ENCODE assay signal across 8 mouse cellular contexts in the genomic region with DNA sequence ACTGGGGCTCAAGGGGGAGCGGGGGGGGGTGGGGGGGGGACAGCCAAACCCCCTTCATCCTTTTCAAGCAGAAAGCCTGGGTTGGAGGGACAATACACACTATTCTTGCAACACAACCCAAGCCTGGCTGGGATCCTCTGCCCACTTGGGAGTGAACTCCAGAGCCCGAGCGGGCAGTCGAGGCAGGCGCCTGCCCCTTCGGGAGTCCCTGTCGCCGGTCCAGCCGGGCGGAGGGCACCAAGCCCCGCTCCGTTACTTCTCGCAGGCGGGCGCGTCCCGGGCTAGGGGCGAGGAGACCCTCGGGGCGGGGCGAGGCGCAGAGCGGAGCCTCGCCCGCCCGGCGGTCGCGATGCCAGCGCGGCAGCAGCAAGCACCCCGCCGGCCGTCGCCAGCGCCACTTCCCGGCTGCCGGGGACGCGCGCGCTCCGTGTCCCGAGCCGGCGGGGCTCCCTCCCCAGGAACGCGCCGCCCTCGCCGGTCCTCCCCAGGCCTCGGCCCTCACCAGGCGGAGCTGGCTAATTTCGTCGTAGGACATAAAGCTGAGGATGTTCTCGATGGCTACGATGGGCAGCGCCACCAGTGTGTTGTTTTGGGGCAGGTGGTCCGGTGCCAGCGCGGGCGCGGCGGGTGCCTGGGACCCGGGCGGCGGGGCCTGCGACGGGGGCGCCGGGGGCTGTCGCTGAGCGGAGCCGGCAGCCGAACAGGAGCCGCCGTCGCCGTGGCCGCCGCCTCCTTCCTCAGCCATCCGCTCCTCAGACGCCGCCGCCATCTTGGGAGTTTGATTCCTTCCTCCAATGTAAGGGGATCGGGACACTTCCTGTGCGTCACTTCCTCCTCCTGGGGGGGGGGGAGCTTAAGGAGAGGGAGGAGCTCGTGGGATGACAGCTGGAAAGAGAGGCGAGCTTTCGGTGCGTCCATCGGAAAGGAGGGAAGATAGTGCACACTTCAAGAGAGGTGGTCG. TPM values are rescaled to one million over a fixed set of nuclear protein-coding genes. Genes with fewer than 3 reads are reported as not detected.
DNase-seq lines count a peak whose midpoint lies in the region; ATAC-seq and TF ChIP-seq lines count a peak whose summit lies in the region.

TSS of gene Fbxo28 (minus strand) at position 809 of the 961 bp plus-strand sequence.

- TF ChIP-seq POLR2A in limb, embryonic 14.5 days (IDR thresholded peaks at IDR 0.05; ENCODE audit: borderline replicate concordance, extremely low read depth, insufficient read depth, insufficient read length) = peak; percentile 56; the same call in 1 of the 2 replicates

- no peak for TF ChIP-seq CTCF in midbrain, postnatal 0 days (IDR thresholded peaks at IDR 0.05)

- no peaks in the 10 kb centered on the region for H3K27me3 ChIP-seq in embryonic facial prominence, embryonic 14.5 days (replicated peaks; ENCODE audit: control insufficient read depth, insufficient read depth, low read length)
- H3K27me3 ChIP-seq in limb, embryonic 14.5 days (ENCODE audit: control insufficient read depth, insufficient read depth, low read length) = no peaks in the 10 kb centered on the region
- no peaks in the 10 kb centered on the region for H3K27me3 ChIP-seq in midbrain, postnatal 0 days (ENCODE audit: insufficient read depth, low read length)

- ATAC-seq in embryonic facial prominence, embryonic 14.5 days (ENCODE audit: low read depth) = peak; percentile 97
- ATAC-seq in limb, embryonic 14.5 days (ENCODE audit: low FRiP score, low read depth) = peak; percentile 97
- ATAC-seq in midbrain, postnatal 0 days (ENCODE audit: low FRiP score) = peak; percentile 97

- peak within 1 kb of the TSS; percentile 93 for H3K27ac ChIP-seq in embryonic facial prominence, embryonic 14.5 days (replicated peaks; ENCODE audit: low read depth, low read length)
- H3K27ac ChIP-seq in limb, embryonic 14.5 days (replicated peaks; ENCODE audit: low read depth, low read length) = peak within 1 kb of the TSS; percentile 84
- peak within 1 kb of the TSS; percentile 96 for H3K27ac ChIP-seq in midbrain, postnatal 0 days (ENCODE audit: low read depth, low read length)

- peak within 1 kb of the TSS; percentile 100 for H3K4me3 ChIP-seq in embryonic facial prominence, embryonic 14.5 days (ENCODE audit: low read depth, low read length)
- H3K4me3 ChIP-seq in limb, embryonic 14.5 days (replicated peaks; ENCODE audit: low read length) = peak within 1 kb of the TSS; percentile 100
- H3K4me3 ChIP-seq in midbrain, postnatal 0 days (ENCODE audit: low read depth, low read length) = peak within 1 kb of the TSS; percentile 98

- peak within 1 kb of the TSS; percentile 97 for H3K9ac ChIP-seq in embryonic facial prominence, embryonic 14.5 days (ENCODE audit: low read depth, low read length)
- H3K9ac ChIP-seq in limb, embryonic 14.5 days (ENCODE audit: low read depth, low read length, severe bottlenecking) = peak within 1 kb of the TSS; percentile 96
- H3K9ac ChIP-seq in midbrain, postnatal 0 days (replicated peaks; ENCODE audit: low read length, poor library complexity, severe bottlenecking) = peak within 1 kb of the TSS; percentile 98

- H3K4me1 ChIP-seq in embryonic facial prominence, embryonic 14.5 days (ENCODE audit: control insufficient read depth, insufficient read depth, low read length) = peaks cover 14% of the 10 kb centered on the region
- H3K4me1 ChIP-seq in limb, embryonic 14.5 days (ENCODE audit: control insufficient read depth, insufficient read depth, low read length) = peaks cover 8% of the 10 kb centered on the region
- peaks cover 7% of the 10 kb centered on the region for H3K4me1 ChIP-seq in midbrain, postnatal 0 days (ENCODE audit: insufficient read depth, low read length)

- peak within 1 kb of the TSS; percentile 80 for H3K4me2 ChIP-seq in embryonic facial prominence, embryonic 14.5 days (ENCODE audit: low read depth, low read length)
- peak within 1 kb of the TSS; percentile 83 for H3K4me2 ChIP-seq in limb, embryonic 14.5 days (replicated peaks; ENCODE audit: low read depth, low read length, severe bottlenecking)
- H3K4me2 ChIP-seq in midbrain, postnatal 0 days (ENCODE audit: low read depth, low read length, poor library complexity, severe bottlenecking) = peak within 1 kb of the TSS; percentile 84

- H3K36me3 ChIP-seq in embryonic facial prominence, embryonic 14.5 days (ENCODE audit: control insufficient read depth, insufficient read depth, low read length) = peaks cover 5% of the 10 kb centered on the region; the same call in 1 of the 2 replicates
- peaks cover 5% of the 10 kb centered on the region for H3K36me3 ChIP-seq in limb, embryonic 14.5 days (ENCODE audit: control insufficient read depth, insufficient read depth, low read length)
- H3K36me3 ChIP-seq in midbrain, postnatal 0 days (ENCODE audit: insufficient read depth, low read length) = no peaks in the 10 kb centered on the region

- H3K9me3 ChIP-seq in embryonic facial prominence, embryonic 14.5 days (ENCODE audit: control insufficient read depth, low read length) = no peaks in the 10 kb centered on the region
- H3K9me3 ChIP-seq in limb, embryonic 14.5 days (ENCODE audit: control insufficient read depth, low read length) = no peaks in the 10 kb centered on the region
- no peaks in the 10 kb centered on the region for H3K9me3 ChIP-seq in midbrain, postnatal 0 days (ENCODE audit: low read length)

- WGBS in embryonic facial prominence, embryonic 14.5 days = under 1% methylated on average over 23 of the region's 93 CpGs
- WGBS in limb, embryonic 14.5 days = under 1% methylated on average over 54 of the region's 93 CpGs
- WGBS in midbrain, postnatal 0 days = under 1% methylated on average over 61 of the region's 93 CpGs

- peak; percentile 92 for DNase-seq in 3T3-L1 (ENCODE audit: low read depth, low spot score)
- peak; percentile 51 to 63 for DNase-seq in adrenal gland, postnatal 4 days (ENCODE audit: low spot score in 2 of 2)
- DNase-seq in embryonic facial prominence, embryonic 14.5 days (ENCODE audit: low spot score) = peak; percentile 97
- DNase-seq in heart, adult 8-10 months (ENCODE audit: low spot score) = peak; percentile 89
- peak; percentile 86 for DNase-seq in kidney, adult 9 months
- peak; percentile 93 for DNase-seq in limb, embryonic 14.5 days (ENCODE audit: low spot score)
- DNase-seq in midbrain, postnatal 0 days (ENCODE audit: low spot score) = peak; percentile 94
- DNase-seq in spleen, postnatal 14 days (ENCODE audit: low spot score in 2 of 2) = peak; percentile 56 to 73

RNA-seq across cellular contexts. Expression of gene Fbxo28, which starts in this region (rescaled TPM):
- total RNA-seq in adrenal gland, postnatal 4 days (2021) = 10 to 100 TPM; 32.9 to 35.1 TPM
- 24.3 and 25.4 TPM in 2 replicates for polyA plus RNA-seq in embryonic facial prominence, embryonic 14.5 days (2014; fragmentation: Nextera tagmentation; extraction: Ambion mirVana)
- 10 to 100 TPM; 19.8 to 23.8 (median 21.8) TPM for total RNA-seq in heart, adult 8-10 months (2022)
- polyA plus RNA-seq in limb, embryonic 14.5 days (2012; rRNA removed) = 19.0 and 22.9 TPM in 2 replicates
- polyA plus RNA-seq in limb, embryonic 14.5 days (2014; fragmentation: Nextera tagmentation; extraction: Ambion mirVana) = 26.0 and 26.9 TPM in 2 replicates
- total RNA-seq in midbrain, postnatal 0 days (2014; rRNA removed) = 32.2 and 40.3 TPM in 2 replicates
- 13.1 and 14.5 TPM in 2 replicates for polyA plus RNA-seq in midbrain, postnatal 0 days (2015; fragmentation: Nextera tagmentation; extraction: Ambion mirVana)

Comparison
In these comparisons a context has a peak if more than half of its experiments do, and no peak if none do; other contexts are left out.
1. Peak in every context shown above with its lines: DNase-seq, ATAC-seq, H3K4me3 ChIP-seq and H3K27ac ChIP-seq.